Mouse (Mus musculus) ovary, postnatal 10 days (tissue): ENCODE measurements around the gene Rxfp1.

ENCODE experiments used
- DNase-seq: peaks from one replicate; pipeline ENCODE4 v3.0.0; 2022; ENCODE audit warnings: low spot score

Gene Rxfp1

GRCm38 (mm10) chr3:79670556-79670955 is 67.1 kb downstream of the Rxfp1 start:
- DNase-seq = no peak

- DNase-seq = no peak
Observed at GRCm38 (mm10) chr3:79664787-79665408, 72.8 kb downstream of the Rxfp1 start.

DNA sequence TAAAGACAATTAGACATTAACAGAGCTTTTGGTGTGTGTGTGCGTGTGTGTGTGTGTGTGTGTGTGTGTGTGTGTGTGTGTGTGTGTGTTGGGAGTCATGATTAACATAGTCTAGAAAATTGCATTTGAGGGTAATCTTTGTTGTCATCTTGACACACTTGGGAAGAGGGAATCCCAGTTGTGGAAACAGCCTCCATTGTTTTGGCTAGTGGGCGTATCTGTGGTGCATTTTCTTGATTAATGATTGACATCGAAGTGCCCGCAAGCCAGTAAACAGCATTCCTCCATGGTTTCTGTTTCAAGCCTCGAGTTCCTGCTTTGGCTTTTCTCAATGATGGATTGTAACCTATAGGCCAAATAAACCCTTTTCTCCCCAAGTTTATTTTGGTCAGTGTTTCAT is 81.0 kb downstream of the Rxfp1 start:
- DNase-seq = no peak

- DNase-seq = no peak
Observed at GRCm38 (mm10) chr3:79652129-79652528, 85.6 kb downstream of the Rxfp1 start.

DNA sequence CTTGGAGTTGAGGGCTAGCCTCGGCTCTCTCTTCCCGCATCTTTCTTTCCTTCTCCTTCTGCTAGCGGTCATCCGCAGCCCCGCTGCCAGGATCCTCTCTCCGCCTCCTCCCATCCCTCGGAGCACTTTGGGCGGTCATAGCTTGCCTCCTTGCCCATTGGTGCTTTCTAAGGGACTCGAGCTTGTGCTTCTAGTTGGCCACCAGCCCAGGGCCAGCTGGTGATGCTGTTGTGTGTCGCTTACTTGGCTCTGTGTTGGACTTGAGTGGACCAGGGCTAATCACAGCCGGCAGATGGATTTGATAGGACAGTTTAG is 108.3 kb downstream of the Rxfp1 start, which contains the start of gene Etfdh:
TSS of gene Etfdh (minus strand) at position 85 of the 315 bp plus-strand sequence.
- peak; percentile 46 for DNase-seq

DNA sequence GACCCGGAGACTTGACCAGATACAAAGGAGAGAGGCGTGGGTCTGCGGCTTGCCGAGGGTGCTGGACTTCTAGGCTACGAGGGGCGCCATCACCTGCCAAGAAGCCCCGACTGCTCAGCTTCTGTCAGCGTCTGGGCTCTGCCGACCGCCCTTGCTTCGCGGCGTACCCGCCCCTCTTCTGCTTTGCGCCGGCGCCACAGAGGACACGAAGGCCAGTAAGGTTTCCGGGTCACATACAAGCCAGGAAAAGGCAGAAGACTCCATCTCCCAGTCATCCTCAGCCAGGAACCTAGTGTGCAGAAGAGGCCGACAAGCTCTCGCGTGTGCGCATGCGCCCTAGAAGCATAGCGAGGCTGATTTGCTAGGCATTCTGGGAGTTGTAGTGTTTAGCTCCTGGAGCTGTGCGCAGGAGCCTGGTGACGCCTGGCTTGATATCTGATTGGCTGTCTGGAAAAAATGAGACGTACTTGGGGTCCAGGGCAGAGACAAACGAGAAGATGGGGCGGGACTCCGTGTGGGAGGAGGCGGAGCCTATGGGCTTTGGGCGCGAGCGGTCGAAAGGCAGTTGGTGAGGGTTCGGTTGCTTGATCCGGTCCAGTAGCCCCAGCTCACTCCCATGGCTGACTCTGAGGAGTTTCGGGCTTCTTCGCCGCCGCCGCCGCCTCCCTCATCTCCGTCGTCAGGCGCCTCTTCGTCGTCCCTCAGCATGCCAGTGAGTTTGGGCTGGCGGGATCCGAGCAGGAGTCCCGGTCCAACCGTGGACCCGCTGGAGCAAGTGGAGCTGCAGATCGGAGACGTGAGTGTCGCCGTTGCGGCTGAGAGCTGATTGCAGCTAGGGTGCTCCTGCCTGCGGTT is 108.9 kb downstream of the Rxfp1 start, which contains the start of gene 4930579G24Rik:
TSS of gene 4930579G24Rik (plus strand) at position 519 of the 855 bp plus-strand sequence.
- DNase-seq = peak; percentile 64

- no peak for DNase-seq
Observed at GRCm38 (mm10) chr3:79628182-79628560, 109.5 kb downstream of the Rxfp1 start.

DNA sequence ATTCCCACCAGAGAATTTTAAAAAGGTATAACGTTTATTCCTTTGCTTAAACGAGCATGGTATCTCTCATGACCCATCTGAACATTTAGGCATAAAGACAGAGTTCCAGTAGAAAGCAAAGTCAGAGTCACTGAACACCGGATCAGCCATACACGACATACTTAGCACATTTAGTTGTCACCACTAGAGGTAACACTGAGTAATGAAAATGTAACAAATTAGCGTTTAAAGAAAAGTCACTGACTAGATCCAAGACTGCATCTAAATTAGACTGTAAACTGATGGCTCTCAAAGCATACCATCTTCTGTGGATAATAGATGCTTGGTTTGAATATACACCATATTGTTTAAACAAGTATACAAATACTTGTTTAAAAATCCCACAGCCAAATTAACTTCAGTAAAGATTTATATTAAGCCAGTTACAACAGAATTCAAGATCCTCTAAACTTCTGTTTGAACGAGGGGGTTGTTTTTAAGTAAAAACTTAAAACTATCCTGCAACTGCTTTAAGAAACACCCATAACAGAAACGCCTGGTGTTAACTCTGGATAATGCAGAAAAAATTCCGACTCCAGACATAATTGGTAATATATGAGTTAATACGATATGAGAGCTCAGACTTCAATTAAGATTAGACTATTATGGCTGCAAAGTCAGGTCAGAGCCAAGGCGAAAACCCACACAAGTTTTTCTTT is 110.0 kb downstream of the Rxfp1 start:
- DNase-seq = no peak

DNA sequence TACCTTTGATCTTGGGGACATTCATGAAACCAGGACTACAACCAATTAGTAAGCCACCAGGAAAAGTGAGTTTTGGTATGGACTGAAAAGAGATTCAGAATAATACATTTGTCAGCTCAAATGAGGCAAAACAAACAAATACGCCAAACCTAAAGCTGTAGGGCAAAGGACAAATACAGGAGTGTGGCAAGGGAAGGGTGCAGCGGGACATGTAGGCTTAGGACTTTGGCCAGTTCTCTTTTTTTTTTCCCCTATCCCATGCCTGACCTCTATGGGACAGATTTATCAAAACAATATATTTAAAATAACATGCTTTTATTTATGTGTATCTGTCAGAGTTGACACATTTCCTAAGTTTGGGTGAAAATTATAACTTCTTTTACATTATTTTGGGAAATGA is 127.8 kb downstream of the Rxfp1 start:
- DNase-seq = no peak

DNA sequence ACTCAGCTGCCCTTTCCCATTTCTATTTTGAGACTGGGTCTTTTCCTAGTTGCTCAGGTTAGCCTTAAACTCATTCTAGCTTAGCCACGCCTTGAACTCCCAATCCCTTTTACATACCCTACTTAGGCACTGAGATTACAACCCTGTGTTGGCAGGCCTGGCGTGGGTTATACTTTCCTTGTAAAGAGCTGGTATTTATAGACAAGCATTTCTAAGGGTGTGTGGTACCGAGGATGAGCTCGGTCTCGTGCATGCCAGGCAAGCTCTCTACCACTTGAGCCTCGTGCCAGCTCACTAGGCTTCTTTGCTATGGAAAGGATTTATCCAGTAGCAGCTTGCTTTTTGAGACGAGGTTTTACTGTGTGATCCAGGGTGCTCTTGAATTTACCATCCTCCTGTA is 142.2 kb downstream of the Rxfp1 start:
- DNase-seq = no peak

- no peak for DNase-seq
Observed at GRCm38 (mm10) chr3:79591793-79592471, 145.7 kb downstream of the Rxfp1 start.
